Mouse (Mus musculus) kidney, postnatal 36 days (tissue): ENCODE results near the gene Hoxc5.

ENCODE experiments used
- DNase-seq, 2 experiments: peaks; one replicate each; pipeline ENCODE4 v3.0.0; 2021 to 2022; ENCODE audit warnings: mixed read lengths in 2 of 2

Gene Hoxc5

GRCm38 (mm10) chr15:103038701-103039480, 71.6 kb downstream of the Hoxc5 start:
- no peak for DNase-seq

GRCm38 (mm10) chr15:103039609-103040008, 72.4 kb downstream of the Hoxc5 start:
- no peak for DNase-seq

GRCm38 (mm10) chr15:103040601-103041000, 73.4 kb downstream of the Hoxc5 start:
- DNase-seq = peak in 1 of 2 experiments; percentile 33

- DNase-seq = no peak
These were observed 74.4 kb downstream of the Hoxc5 start for GRCm38 (mm10) chr15:103041613-103042012.

- peak; percentile 26 to 59 for DNase-seq
These were observed 75.0 kb downstream of the Hoxc5 start for GRCm38 (mm10) chr15:103042209-103042608.

- DNase-seq = no peak
These were observed 84.4 kb downstream of the Hoxc5 start for GRCm38 (mm10) chr15:103051670-103052069.

GRCm38 (mm10) chr15:103053210-103053609, 86.0 kb downstream of the Hoxc5 start:
- no peak for DNase-seq

GRCm38 (mm10) chr15:103056396-103056795, 89.2 kb downstream of the Hoxc5 start:
- peak; percentile 51 to 58 for DNase-seq

GRCm38 (mm10) chr15:103058715-103059114, 91.5 kb downstream of the Hoxc5 start:
- DNase-seq = peak; percentile 28 to 49

GRCm38 (mm10) chr15:103059393-103059992, 92.2 kb downstream of the Hoxc5 start:
- DNase-seq = peak in 1 of 2 experiments; percentile 39

GRCm38 (mm10) chr15:103060021-103060340, 92.7 kb downstream of the Hoxc5 start:
- peak in 1 of 2 experiments; percentile 71 for DNase-seq

GRCm38 (mm10) chr15:103060341-103061130, 93.3 kb downstream of the Hoxc5 start:
- peak; percentile 78 to 82 for DNase-seq

GRCm38 (mm10) chr15:103061131-103061825, 94.0 kb downstream of the Hoxc5 start:
- peak; percentile 85 to 89 for DNase-seq

- no peak for DNase-seq
These were observed 94.7 kb downstream of the Hoxc5 start for GRCm38 (mm10) chr15:103061988-103062387.

GRCm38 (mm10) chr15:103065642-103066041, 98.4 kb downstream of the Hoxc5 start:
- DNase-seq = no peak
